Mouse (Mus musculus) kidney, adult 2 months (tissue): ENCODE results near the gene Vmn2r59.

Experiments used
- CTCF ChIP-seq: fragments of 200-500 bp; conservative IDR thresholded peaks from 2 replicates; pipeline ENCODE4 v1.5.1; 2011; ENCODE audit warnings: low read depth, mild to moderate bottlenecking, control low read depth, low read length, moderate library complexity, mixed read lengths; ENCODE audit not compliant: insufficient read depth, insufficient read length
- POLR2A ChIP-seq: fragments of 200-500 bp; IDR thresholded peaks from one replicate; pipeline ENCODE4 v1.6.1; 2011; ENCODE audit warnings: low read depth, low read length, control low read depth

GRCm38 (mm10) chr7:42058923-42059322, at the start of gene Vmn2r59:
- TF ChIP-seq POLR2A (no peak), CTCF (no peak)
